Mouse (Mus musculus) heart, adult 9 months (tissue): ENCODE data around the gene Zdhhc4.
A peak's percentile ranks its signal among the peaks of the same experiment; 100 is the strongest.

Source experiments
- DNase-seq, 2 experiments: peaks; one replicate each; pipeline ENCODE4 v3.0.0; 2022; ENCODE audit warnings: low spot score in 2 of 2

Zdhhc4 gene

DNA sequence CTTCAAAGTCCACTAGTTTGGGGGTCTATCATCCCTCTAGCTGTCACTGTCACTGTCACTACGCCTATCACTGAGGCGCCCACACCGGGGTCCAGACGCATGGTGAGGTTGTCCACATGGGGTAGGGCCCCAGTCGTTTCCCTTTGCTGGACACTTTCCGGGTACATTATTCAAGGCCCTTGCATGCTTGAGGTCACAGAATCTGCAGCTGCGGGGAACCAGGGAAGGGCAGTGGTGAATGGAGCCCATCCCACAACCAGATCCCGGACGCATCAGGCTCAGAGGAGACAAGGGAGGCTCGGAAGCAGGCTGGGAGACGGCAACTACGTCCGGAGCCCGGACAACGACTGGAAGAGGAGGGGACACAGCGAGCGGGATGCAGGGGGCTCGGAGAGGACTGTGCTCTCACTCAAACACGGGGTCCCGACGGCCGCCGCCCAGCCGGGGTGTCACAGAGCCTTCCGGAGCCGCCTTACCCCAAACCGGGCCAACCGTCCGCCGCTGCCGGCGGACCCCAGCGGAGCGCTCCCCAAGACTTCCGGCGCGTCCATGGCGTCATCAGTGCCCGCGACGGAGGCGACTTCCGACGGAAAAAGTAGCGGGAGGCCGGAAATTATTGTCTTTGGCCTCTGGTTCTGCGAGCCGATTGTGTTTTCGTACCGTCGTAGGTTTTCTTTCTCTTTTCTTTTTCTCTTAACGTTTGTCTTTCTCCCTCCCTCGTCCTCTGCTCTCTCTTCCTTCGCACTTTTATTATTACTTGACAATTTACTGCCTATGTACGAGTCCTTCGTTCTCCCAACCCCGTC lies at the start of gene Zdhhc4:
TSS of gene Zdhhc4 (minus strand) at position 567 of the 806 bp plus-strand sequence.
- DNase-seq: peak; percentile 84 to 88

GRCm38 (mm10) chr5:143376156-143376555 lies 47.1 kb upstream of the Zdhhc4 start:
- DNase-seq: no peak

GRCm38 (mm10) chr5:143375242-143375641 lies 46.2 kb upstream of the Zdhhc4 start:
- peak in 1 of 2 experiments; percentile 16 for DNase-seq

DNA sequence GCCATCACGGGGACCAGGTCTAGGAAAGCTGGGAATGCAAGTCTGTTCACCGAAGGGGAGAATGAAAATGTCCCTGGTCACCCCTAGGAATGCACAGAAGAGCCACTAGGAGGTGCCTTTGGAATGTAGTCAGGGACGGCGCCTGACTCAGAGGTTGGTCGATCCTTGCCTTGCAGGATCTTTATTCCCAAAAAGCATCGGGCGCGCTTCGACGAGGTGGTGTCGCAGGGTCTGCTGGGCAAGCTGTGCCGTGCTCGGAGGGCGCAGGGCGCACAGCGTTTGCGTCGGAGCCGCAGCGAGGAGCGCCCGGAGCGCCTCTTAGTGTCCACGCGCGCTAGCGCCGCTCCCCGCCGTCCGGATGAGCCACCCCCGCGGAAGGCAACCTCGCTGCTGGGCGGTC lies 43.8 kb upstream of the Zdhhc4 start:
- DNase-seq: no peak

DNA sequence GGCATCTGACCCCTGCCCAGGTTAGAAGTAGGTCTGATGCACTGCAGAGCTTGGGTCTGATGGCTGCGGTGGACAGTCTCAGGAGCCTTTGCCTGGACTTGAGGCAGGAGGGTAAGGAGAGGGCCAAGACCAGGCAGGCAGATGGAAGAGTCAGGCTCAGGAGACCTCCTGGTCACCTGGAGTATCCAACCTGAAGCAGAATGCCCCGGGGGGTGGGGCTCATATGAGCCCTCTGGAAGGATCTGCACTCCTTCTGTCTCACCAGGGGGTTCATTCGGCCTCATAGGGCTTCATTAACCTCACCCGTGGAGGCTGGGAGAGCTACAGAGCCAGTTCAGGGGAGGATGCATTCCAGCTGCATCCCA lies 42.1 kb upstream of the Zdhhc4 start:
- no peak for DNase-seq

- DNase-seq: no peak
These were observed 41.5 kb upstream of the Zdhhc4 start for GRCm38 (mm10) chr5:143370416-143371145.

DNA sequence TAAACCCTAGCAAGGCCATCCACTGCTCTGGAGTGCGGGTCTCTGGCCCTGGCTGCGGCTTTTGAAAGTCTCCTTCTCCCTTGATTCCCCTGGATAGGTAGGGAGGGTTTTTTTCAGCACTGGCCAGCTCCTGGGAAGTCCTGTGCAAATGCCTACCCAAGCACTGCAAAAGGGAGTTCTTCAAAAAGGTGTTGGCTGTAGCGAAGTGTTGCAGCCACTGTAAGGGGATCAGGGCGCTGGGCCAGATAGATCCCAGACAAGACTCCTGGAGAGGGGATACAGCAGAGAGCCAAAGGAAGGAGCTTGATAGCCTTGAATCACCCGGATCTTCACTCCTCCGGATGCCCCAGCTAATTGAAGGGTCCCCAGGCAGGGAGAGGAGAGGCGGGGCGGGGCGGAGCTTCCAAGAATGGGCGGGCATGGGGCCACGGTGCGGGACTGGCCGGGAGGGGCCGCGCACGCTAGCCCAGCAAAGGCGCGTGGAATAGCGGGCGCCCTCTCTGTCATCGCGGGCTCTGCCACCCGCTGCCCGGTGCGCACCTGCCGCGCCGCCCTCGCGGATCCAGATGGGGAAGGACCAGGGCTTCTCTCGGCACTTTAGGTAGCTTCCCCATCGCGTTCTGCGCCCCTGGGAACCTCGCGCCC lies 40.7 kb upstream of the Zdhhc4 start:
- no peak for DNase-seq

DNA sequence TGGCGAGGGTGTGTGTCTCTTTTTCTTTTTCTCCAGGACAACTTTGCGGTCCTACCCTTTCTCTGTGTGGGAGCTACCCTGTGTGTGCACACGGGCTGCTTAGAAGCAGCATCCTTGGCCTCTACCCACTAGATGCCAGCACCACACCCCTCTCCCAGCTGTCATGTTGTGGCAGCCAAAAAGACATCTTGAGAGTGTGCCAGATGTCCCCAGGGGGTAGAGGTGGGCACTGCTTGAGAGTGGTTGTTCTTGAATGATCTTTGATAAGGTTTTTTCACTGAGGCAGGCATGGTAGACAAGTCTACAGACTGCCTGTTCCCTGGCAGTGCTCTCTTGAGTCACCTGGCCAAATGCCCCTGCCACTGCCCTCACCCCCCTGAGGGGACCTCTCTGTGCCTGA lies 38.9 kb upstream of the Zdhhc4 start:
- DNase-seq: no peak

- DNase-seq: no peak
These were observed 34.9 kb upstream of the Zdhhc4 start for GRCm38 (mm10) chr5:143363678-143364615.

GRCm38 (mm10) chr5:143361428-143361827 lies 32.4 kb upstream of the Zdhhc4 start:
- no peak for DNase-seq

GRCm38 (mm10) chr5:143360000-143360399 lies 30.9 kb upstream of the Zdhhc4 start:
- DNase-seq: no peak

GRCm38 (mm10) chr5:143359263-143359662 lies 30.2 kb upstream of the Zdhhc4 start:
- no peak for DNase-seq

- DNase-seq: no peak
These were observed 28.5 kb upstream of the Zdhhc4 start for GRCm38 (mm10) chr5:143357564-143357963.

GRCm38 (mm10) chr5:143356686-143357388 lies 27.8 kb upstream of the Zdhhc4 start, which contains the start of gene Grid2ip:
TSS of gene Grid2ip (plus strand) at chr5:143357338.
- DNase-seq: no peak

- no peak for DNase-seq
These were observed 27.0 kb upstream of the Zdhhc4 start for GRCm38 (mm10) chr5:143356017-143356416.

- DNase-seq: no peak
These were observed 17.3 kb upstream of the Zdhhc4 start for GRCm38 (mm10) chr5:143346367-143346766.

GRCm38 (mm10) chr5:143339603-143340002 lies 10.5 kb upstream of the Zdhhc4 start:
- DNase-seq: no peak

GRCm38 (mm10) chr5:143336559-143336958 lies 7.5 kb upstream of the Zdhhc4 start:
- no peak for DNase-seq

DNA sequence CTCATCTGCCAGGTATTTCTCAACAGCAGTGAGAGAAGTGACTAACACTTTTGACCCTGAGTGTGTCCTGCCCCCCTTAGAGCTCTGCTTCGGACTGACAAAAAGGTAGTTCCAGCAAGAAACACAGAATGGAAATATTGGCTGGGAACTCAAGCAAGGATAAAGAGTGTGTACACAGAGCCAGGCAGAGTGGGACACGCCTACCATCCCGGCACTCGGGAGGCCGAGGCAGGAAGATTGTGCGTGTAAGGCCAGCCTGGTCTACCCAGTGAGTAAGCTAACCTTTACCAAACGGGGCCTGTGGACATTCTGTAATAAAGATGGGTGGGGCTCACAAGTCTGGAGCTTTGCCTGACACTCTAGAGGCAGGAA lies 6.0 kb upstream of the Zdhhc4 start:
- no peak for DNase-seq

DNA sequence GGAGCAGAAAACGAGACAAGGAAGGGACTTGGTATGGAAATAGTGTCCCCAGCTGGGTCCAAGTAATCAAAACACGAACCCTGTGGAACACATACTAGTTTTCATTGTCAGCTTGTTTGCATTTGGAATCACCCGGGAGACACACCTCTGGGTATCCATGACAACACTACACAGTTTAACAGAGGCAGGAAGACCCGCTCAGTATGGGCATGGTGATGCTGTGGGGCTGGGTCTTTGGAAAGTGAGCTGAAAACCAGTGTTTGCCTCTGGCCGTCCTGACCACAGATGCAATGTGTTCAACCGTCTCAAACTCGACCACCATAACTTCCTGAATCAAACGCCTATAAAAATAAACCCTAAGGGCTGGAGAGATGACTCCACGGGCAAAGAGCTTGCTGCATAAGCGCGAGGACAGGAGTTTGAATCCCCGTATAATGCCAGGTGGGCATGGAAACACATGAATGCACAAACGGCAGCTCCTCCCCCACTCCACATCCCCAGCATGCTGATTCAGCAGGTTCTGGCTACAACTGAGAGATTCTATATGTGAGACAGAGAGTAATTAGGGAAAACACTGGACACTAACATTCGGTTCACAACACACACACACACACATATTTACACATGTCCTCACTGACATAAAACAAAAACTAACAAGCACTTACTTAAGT lies 5.5 kb upstream of the Zdhhc4 start:
- DNase-seq: no peak
